Mouse (Mus musculus): ENCODE results near the gene Rps8.

The Rps8 gene

DNA sequence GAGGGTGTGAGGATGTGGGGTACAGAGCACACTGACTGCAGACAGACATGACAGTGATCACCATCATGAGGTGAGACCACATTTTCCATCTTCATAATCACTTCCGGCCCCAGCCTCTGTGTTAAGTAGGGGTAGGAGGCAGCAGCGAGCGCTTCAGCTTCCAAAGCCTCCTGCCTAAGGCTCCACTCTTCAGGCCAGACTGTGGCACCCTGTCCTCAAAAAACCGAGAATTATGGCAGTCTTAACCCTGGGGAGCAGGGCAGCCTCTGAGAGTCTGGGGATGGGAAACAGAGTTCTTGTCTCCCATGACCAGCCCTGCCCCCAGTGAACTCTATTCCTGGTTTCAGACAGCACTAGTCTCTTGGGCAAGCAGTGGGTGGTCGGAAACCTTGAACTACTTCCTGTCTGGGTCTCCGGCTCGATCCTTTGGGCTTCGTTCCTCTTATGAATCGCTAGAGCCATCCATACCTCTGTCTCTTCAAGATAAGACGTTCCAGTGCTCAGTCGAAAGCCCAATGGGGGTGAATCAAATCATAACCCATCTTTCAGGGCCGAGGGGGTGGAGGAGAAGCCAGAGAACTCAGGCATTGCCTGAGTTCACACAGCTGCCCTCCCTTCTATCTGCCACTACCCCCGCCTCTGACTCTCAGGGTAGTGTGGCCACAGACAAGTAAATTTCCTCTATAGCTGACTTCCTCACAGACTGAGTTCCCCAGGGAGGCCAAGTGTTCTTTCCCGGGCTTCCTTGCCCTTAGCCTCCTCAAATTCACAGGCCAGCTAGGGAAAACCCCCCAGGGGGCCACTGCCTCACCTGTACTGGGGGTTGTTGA, 31.3 kb downstream of the Rps8 start:
- no peak for DNase-seq (ENCODE audit: low spot score)

DNA sequence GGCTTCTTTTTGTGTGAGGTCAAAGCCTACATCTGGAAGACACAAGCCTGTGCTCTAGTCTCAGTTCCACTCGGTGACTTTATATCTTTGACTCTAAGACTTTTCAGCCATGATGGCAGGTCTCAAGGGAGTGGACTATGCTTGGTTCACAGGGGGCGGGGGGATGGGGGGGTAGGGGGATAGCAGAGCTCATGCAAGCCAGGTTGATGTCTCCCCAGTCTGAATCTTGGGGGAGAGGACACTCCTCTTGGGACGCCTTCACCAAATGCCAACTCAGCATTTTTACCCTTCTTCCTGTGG, 31.9 kb downstream of the Rps8 start:
- no peak for DNase-seq (ENCODE audit: low spot score)

DNA sequence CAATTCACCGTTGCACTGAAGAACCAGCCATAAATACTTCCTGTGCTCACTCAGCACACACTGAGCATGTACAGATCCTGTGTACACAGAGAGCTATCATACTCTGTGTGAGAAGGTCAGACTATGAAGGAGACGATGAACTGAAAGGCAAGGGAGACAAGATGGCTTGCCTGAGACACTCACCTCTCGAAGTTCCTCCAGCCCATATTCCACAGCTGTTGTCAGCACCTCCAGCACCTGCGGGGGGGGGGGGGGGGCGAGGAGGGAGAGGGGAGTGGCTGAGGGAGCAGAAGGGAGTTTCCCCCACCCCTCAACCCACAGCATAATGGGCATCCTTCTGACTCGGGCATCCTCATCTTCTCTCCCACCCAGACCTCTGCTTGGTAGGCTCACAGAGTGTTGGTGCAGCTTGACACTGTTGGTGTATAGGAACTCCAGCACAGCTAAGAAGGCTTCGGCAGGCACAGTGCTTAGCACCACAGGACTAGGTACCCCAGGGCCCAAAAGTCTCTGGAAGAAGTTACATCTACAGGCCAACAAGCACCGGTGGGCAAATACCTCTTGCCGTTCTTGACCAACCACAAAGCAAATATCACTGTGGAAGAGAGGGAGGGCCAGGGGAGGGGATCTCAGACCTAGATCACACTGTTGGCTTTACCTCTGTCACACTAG, 32.4 kb downstream of the Rps8 start:
- DNase-seq (ENCODE audit: low spot score), result no peak

GRCm38 (mm10) chr4:117122209-117122608, 33.8 kb downstream of the Rps8 start:
- DNase-seq (ENCODE audit: low spot score), result no peak

- peak; percentile 90 for DNase-seq (ENCODE audit: low spot score)
Observed at GRCm38 (mm10) chr4:117120445-117121414, 35.3 kb downstream of the Rps8 start.

GRCm38 (mm10) chr4:117120052-117120444, 36.0 kb downstream of the Rps8 start:
- DNase-seq (ENCODE audit: low spot score), result no peak

- no peak for DNase-seq (ENCODE audit: low spot score)
Observed at GRCm38 (mm10) chr4:117119636-117120035, 36.4 kb downstream of the Rps8 start.

GRCm38 (mm10) chr4:117117931-117118330, 38.1 kb downstream of the Rps8 start:
- no peak for DNase-seq (ENCODE audit: low spot score)

DNA sequence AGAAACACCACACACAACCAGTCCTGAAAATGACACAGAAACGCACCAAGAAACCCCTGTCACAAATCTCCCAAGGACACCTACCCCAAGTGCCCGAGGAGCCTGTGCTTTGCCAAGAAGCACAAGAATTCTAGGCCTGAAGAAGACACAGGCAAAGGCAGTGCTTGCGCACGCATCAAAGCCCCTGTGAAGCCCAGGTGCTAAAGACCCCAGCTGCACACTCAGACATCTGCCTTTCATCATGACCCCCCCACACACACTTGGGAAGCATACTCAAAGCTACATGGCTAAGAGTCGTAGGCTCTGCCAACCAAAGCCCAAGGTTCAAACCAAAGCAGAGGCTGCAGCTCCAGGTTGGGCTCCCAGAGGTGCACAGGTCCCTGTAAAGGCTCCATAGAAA, 40.5 kb downstream of the Rps8 start:
- no peak for DNase-seq (ENCODE audit: low spot score)

DNA sequence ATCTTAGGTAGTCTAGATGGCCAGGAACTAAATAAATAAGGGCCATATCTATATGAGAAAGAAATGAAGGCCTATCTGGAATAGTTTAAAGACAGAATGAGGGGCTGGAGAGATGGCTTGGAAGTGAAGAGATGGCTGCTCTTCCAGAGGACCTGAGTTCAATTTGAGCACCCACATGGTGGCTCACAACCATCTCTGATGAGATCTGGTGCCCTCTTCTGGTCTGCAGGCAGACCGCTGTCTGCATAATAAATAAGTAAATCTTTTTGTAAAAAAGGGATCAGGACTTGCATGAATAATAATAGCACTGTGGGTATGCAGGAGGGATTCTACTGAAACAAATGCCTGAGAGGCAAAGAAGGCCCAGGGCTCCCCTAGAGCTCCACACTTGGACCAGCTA, 42.8 kb downstream of the Rps8 start:
- no peak for DNase-seq (ENCODE audit: low spot score)

DNA sequence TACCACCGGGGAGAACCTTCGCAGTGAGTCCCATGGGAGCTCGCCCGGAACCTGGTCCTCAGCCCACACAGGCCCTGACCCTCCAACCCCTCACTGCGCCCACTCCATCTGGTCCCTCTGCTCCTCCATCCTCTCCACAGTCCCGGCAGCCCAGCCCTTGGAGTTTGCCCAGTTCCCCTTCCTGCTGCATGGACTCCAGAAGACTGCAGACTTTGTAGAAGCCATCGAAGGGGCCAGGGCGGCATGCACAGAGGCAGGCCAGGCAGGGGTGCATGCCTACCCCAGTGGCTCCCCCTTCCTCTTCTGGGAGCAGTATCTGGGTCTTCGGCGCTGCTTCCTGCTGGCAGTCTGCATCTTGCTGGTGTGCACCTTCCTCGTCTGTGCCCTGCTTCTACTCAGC, 45.1 kb downstream of the Rps8 start:
- DNase-seq (ENCODE audit: low spot score), result no peak

- no peak for DNase-seq (ENCODE audit: low spot score)
Observed at GRCm38 (mm10) chr4:117110249-117110648, 45.8 kb downstream of the Rps8 start.

DNA sequence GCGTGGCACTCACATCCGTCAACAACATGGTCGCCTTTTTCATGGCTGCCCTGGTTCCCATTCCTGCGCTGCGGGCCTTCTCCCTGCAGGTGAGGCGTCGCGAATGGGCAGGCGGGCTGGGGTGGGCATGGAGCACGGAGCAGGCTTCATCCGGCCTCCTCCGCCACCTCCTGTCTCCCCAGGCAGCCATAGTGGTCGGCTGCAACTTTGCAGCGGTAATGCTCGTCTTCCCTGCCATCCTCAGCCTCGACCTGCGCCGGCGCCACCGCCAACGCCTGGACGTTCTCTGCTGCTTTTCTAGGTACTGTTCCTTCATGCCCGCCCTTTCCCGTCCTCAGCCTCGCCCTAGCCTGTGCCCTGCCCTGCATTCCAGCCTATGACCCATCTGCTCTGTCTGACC, 46.7 kb downstream of the Rps8 start:
- DNase-seq (ENCODE audit: low spot score), result no peak

- DNase-seq (ENCODE audit: low spot score), result no peak
Observed at GRCm38 (mm10) chr4:117108524-117108849, 47.6 kb downstream of the Rps8 start.

GRCm38 (mm10) chr4:117107813-117108523, 48.1 kb downstream of the Rps8 start:
- DNase-seq (ENCODE audit: low spot score), result no peak

- no peak for DNase-seq (ENCODE audit: low spot score)
Observed at GRCm38 (mm10) chr4:117105127-117105526, 50.9 kb downstream of the Rps8 start.

- DNase-seq (ENCODE audit: low spot score), result no peak
Observed at GRCm38 (mm10) chr4:117104672-117105071, 51.4 kb downstream of the Rps8 start.

All from ovary, postnatal 36 days (tissue).